Mouse (Mus musculus) embryonic facial prominence, embryonic 11.5 days (tissue): ENCODE measurements at regions not wholly inside any gene's neighbourhood (a gene's known extent, or its start where the extent isn't known, plus 50 kb on each side); places are given as distances from the start of the nearest gene placed in this dataset.

Source experiments
- ATAC-seq: fragments of 200-750 bp; cut with Nextera tagmentation; replicated peaks from 2 replicates; pipeline ENCODE4 v1.8.0; 2017; ENCODE audit warnings: low read depth; ENCODE audit not compliant: insufficient number of reproducible peaks, low FRiP score, low TSS enrichment
- DNase-seq: peaks from one replicate; pipeline ENCODE4 v3.0.0-alpha.2; 2015; ENCODE audit warnings: low spot score
- H3K27ac ChIP-seq: fragments of 300-500 bp; sonication (generic); replicated peaks from 2 replicates; pipeline ENCODE4 v1.5.1; 2014; ENCODE audit warnings: mild to moderate bottlenecking, low read depth, low read length, control low read depth
- H3K27me3 ChIP-seq: fragments of 300-500 bp; sonication (generic); 2 replicates; pipeline ENCODE4 v1.6.1; 2014; ENCODE audit warnings: mild to moderate bottlenecking, low read length, moderate library complexity, mixed read lengths; ENCODE audit not compliant: control insufficient read depth, insufficient read depth
- H3K36me3 ChIP-seq: fragments of 300-500 bp; sonication (generic); replicated peaks from 2 replicates; pipeline ENCODE4 v1.6.1; 2014; ENCODE audit warnings: low read depth, mild to moderate bottlenecking, low read length, moderate library complexity, mixed read lengths; ENCODE audit not compliant: control insufficient read depth, insufficient read depth
- H3K4me1 ChIP-seq: fragments of 300-500 bp; sonication (generic); 2 replicates; pipeline ENCODE4 v1.6.1; 2014; ENCODE audit warnings: low read length, mixed read lengths; ENCODE audit not compliant: control insufficient read depth, insufficient read depth
- H3K4me2 ChIP-seq: fragments of 300-500 bp; sonication (generic); 2 replicates; pipeline ENCODE4 v1.6.1; 2014; ENCODE audit warnings: low read depth, mild to moderate bottlenecking, control low read depth, low read length, moderate library complexity
- H3K4me3 ChIP-seq: fragments of 300-500 bp; sonication (generic); 2 replicates; pipeline ENCODE4 v1.5.1; 2014; ENCODE audit warnings: low read depth, low read length, control low read depth
- H3K9ac ChIP-seq: fragments of 300-500 bp; sonication (generic); replicated peaks from 2 replicates; pipeline ENCODE4 v1.6.1; 2014; ENCODE audit warnings: mild to moderate bottlenecking, control low read depth, low read length
- H3K9me3 ChIP-seq: fragments of 300-500 bp; sonication (generic); replicated peaks from 2 replicates; pipeline ENCODE4 v1.6.1; 2016; ENCODE audit warnings: mild to moderate bottlenecking, low read length, inconsistent platforms, mixed read lengths; ENCODE audit not compliant: control insufficient read depth
- WGBS: fragments of 180-500 bp; shearing (Covaris S2); extraction: QIAGEN DNeasy Blood & Tissue Kit; methylation state at CpG from one replicate; pipeline ENCODE4 v1.1.7; 2014; 5-methylcytosine and 5-hydroxymethylcytosine counted together

DNA sequence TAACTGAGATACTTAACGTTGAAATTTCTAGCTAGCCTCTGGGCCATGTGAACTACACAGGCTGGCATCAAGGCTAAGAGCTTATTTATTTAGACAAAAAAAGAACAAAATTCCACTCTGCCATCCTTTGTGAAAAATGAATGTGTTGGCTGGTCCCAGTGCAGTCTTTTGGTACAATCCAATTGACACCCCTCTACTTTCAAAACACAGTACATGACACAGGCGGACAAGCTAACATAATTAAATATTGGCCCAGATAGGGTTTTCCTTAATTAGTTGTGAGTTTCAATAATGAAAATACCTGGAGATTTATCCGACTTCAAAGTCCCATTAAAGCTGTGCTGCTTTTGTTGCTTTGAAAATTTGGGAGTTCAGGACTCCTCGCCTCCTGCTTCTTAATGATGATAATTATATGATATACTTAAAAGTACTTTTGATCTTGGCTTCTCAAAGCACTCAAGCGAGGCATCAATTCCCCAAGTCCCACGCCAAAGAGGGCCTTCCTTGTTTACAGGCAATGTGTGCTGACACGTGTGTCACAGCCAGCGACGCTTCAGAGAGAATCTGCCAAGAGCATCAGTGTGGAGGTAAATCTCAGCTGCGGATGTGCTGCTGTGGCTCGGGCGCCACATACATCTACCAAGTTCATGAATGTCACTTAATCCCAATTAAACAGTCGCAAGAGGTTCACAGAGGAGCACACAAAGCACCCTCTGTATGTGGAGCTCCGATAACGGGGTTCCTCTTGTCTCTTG is 429.5 kb upstream of the Fam92a start:
- Histone ChIP-seq H3K36me3 (no peaks in the 10 kb centered on the region), H3K27ac (no peak overlapping the region), H3K4me1 (peaks cover 4% of the 10 kb centered on the region; the same call in 1 of the 2 replicates), H3K9me3 (no peaks in the 10 kb centered on the region), H3K27me3 (no peaks in the 10 kb centered on the region), H3K4me3 (no peak overlapping the region), H3K4me2 (no peak overlapping the region), H3K9ac (no peak overlapping the region)
- ATAC-seq: no peak
- DNase-seq: no peak
- 76% methylated on average over 15 of the region's 15 CpGs for WGBS

DNA sequence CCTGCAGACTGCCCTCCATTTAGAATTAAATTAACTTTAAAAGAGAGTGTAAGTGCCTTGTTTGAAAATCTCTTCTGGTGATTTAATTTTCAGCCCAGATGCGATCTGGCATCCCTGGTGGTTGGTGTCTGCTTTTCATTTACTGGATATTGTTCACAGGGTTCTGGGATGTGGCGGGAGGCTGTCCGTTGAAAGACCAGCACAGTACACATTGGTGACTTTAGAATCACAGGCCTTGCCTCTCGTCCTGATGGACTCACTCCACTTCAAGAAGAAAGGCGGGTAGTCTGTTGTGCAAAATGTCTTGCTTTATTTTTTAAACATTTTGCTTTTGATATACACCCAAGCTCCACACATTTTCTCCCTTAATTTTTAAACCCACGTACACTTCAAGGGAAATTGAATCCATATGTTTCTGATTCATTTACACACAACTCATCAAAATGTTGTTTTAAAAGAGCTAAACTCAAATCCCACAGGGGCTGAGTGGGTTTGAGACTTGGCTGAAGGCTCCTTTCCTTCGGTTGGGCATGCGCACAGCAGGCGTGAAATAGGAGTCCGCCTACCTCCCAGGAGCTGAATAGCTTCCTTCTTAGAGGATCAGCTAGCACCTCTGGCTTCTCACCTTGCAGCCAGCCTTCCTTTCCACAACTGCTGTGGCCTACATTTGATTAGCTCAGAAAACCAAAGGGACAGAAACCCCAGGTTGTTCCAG is 424.1 kb upstream of the Fam92a start:
- peak overlapping the region; percentile 43; the same call in 1 of the 2 replicates for H3K27ac ChIP-seq
- H3K9me3 ChIP-seq: no peaks in the 10 kb centered on the region
- H3K4me1 ChIP-seq: peaks cover 4% of the 10 kb centered on the region; the same call in 1 of the 2 replicates
- H3K4me2 ChIP-seq: no peak overlapping the region
- no peaks in the 10 kb centered on the region for H3K27me3 ChIP-seq
- no peaks in the 10 kb centered on the region for H3K36me3 ChIP-seq
- DNase-seq: peak; percentile 82
- H3K9ac ChIP-seq: no peak overlapping the region
- WGBS: 30% methylated on average over 10 of the region's 10 CpGs
- no peak overlapping the region for H3K4me3 ChIP-seq
- peak; percentile 73; the same call in 1 of the 2 replicates for ATAC-seq

DNA sequence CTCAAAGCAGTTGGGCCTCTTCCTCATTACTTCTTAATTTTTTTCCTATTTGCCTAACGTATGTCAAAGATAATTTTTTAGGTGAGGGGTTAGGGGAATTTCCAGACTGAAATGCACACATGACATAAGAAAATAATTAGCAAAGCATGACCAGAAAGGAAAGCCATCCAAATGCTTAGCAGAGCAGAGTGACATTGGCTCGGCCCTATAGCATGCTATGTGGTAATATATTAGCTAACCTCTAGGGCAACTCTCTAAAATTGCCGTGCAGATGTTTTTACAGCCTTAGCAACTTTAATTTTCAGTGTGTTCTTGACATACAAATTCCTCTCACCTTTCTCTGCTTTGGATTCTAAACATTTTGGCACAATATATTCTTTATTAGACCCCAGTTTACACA is 421.2 kb upstream of the Fam92a start:
- 26% methylated on average over 3 of the region's 3 CpGs for WGBS
- Histone ChIP-seq H3K4me3 (no peak overlapping the region), H3K9ac (no peak overlapping the region), H3K9me3 (no peaks in the 10 kb centered on the region), H3K4me2 (no peak overlapping the region), H3K4me1 (peaks cover 4% of the 10 kb centered on the region; the same call in 1 of the 2 replicates), H3K27me3 (no peaks in the 10 kb centered on the region), H3K36me3 (no peaks in the 10 kb centered on the region), H3K27ac (no peak overlapping the region)
- DNase-seq (peak; percentile 53), ATAC-seq (no peak)

DNA sequence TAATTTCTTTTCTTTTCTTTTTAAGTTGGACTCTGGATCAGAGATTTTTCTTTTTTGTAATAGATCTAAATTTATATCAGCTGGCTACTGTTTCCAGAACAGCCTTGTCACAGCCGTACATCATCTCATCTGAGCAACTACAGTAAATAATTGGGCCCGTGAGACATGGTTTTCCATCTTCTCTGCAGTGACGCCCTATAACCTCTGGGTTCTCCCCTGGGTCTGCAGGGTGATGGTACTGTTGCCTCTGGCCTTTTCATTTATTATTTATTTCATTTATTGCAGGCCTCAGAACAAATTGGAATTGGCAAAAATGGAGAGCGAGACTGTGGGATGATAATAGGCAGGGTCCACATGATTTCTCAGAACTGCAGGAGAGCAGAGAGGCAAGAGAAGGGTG is 406.3 kb upstream of the Fam92a start:
- Histone ChIP-seq H3K4me1 (no peaks in the 10 kb centered on the region), H3K27me3 (no peaks in the 10 kb centered on the region), H3K4me3 (no peak overlapping the region), H3K4me2 (no peak overlapping the region), H3K9me3 (no peaks in the 10 kb centered on the region), H3K36me3 (no peaks in the 10 kb centered on the region), H3K27ac (no peak overlapping the region), H3K9ac (no peak overlapping the region)
- DNase-seq (no peak), ATAC-seq (no peak)
- WGBS: 68% methylated on average over 4 of the region's 4 CpGs

DNA sequence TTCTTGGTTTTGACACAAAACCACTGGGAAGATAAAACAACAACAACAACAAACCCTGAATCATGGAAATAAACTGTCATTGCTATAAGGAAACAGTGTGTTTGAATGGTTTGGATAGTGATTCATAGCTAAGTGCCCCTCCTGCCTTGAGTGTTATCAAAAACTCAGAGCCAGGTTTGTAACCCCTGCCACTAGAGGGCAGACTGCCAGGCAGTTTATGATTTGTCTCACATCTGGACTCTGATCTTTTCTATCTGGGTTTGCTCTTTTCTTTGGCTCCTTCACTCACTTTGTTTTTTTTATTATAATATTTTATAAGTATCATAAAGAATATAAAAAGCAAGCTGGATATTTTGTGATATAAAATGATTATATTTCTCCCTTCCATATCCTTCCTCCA is 400.1 kb upstream of the Fam92a start:
- no peak overlapping the region for H3K4me3 ChIP-seq
- H3K9ac ChIP-seq: no peak overlapping the region
- DNase-seq (peak; percentile 33), ATAC-seq (no peak)
- H3K27ac ChIP-seq: no peak overlapping the region
- H3K27me3 ChIP-seq: no peaks in the 10 kb centered on the region
- H3K9me3 ChIP-seq: no peaks in the 10 kb centered on the region
- H3K36me3 ChIP-seq: no peaks in the 10 kb centered on the region
- no peaks in the 10 kb centered on the region for H3K4me1 ChIP-seq
- no peak overlapping the region for H3K4me2 ChIP-seq

DNA sequence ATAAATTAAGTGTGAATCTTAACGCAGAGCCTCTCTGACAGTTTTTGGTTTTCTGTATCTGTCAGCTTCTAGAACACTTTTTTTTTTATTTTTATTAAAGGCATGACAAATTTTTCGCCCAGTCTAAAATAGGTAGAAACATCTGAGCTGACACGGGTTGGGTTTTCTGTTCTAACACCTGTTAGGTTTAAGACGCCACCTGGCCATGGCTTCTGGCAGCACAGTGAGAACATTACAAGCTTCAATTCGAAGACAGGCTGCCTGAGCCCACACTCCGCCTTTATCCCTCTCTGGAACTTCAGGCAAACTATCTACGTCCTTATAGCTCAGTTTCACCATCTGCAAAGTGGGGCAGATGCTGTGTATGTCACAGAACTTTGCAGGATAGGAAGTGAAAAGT is 398.9 kb upstream of the Fam92a start:
- WGBS: 78% methylated on average over 7 of the region's 7 CpGs
- ATAC-seq: no peak
- DNase-seq: no peak
- Histone ChIP-seq H3K27me3 (no peaks in the 10 kb centered on the region), H3K36me3 (no peaks in the 10 kb centered on the region), H3K9me3 (no peaks in the 10 kb centered on the region), H3K27ac (no peak overlapping the region), H3K9ac (no peak overlapping the region), H3K4me2 (no peak overlapping the region), H3K4me1 (no peaks in the 10 kb centered on the region), H3K4me3 (no peak overlapping the region)

DNA sequence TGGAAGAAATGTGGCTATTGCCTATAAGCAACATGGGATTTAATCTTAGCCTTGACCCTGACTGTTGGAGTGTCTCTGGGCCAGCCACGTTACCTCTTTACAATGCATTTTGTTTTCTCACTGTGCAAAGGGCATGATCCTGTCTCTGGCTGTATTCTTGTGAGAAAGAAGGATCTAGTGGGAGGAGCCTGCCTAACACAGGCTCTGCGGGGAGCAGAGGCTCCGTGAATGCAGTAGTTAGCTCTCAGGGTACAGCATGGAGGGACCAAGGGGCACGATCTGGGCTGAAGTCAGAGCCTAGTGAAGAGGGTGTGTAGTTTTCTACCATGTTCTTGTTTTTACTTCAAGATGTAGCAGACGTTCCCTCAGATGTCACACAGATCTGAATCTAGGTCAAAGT is 395.8 kb upstream of the Fam92a start:
- ATAC-seq: peak; percentile 56; the same call in 1 of the 2 replicates
- Histone ChIP-seq H3K27me3 (no peaks in the 10 kb centered on the region), H3K4me3 (no peak overlapping the region), H3K36me3 (no peaks in the 10 kb centered on the region), H3K9ac (no peak overlapping the region), H3K9me3 (no peaks in the 10 kb centered on the region), H3K4me1 (no peaks in the 10 kb centered on the region), H3K4me2 (no peak overlapping the region), H3K27ac (no peak overlapping the region)
- 20% methylated on average over 5 of the region's 5 CpGs for WGBS
- no peak for DNase-seq

DNA sequence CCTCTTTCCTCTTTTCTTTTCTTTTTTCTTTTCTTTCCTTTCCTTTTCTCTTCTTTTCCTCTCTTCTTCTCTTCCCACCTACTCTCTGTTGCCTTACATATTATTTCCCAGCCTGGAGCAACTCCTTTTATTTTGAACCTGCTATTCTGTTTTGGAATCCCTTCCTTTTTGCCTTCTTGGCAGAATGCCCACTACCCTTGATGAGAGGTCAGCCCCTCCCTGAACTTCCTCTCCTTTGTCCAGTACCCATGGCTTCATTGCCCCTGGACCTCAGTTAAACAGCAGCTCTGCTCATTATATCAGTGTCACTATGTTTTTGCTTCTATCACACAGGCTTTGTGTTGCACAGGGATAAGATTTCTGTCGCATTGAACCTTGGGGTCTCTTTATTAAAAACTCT is 391.2 kb upstream of the Fam92a start:
- Histone ChIP-seq H3K9ac (no peak overlapping the region), H3K9me3 (no peaks in the 10 kb centered on the region), H3K4me2 (no peak overlapping the region), H3K27me3 (no peaks in the 10 kb centered on the region), H3K4me1 (no peaks in the 10 kb centered on the region), H3K4me3 (no peak overlapping the region), H3K36me3 (no peaks in the 10 kb centered on the region), H3K27ac (no peak overlapping the region)
- WGBS: 70% methylated on average over 1 of the region's 1 CpGs
- DNase-seq (no peak), ATAC-seq (no peak)
